Mouse (Mus musculus) lung, embryonic 16.5 days (tissue): ENCODE results near the gene Btnl10. TPM values are rescaled to one million over a fixed set of nuclear protein-coding genes. Genes with fewer than 3 reads are reported as not detected.
A peak's percentile ranks its signal among the peaks of the same experiment; 100 is the strongest.
"Not testable (repeated sequence)": the region's sequence is repeated elsewhere in the genome, so short reads cannot be mapped to it uniquely, and the experiment has no call there.

Experiments used
- ATAC-seq: fragments of 200-750 bp; cut with Nextera tagmentation; 2 replicates; pipeline ENCODE4 v1.8.0; 2017; ENCODE audit warnings: low read depth, mild to moderate bottlenecking, moderate library complexity
- H3K27ac ChIP-seq: fragments of 300-500 bp; sonication (generic); 2 replicates; pipeline ENCODE4 v1.5.1; 2014; ENCODE audit warnings: mild to moderate bottlenecking, control low read depth, low read length
- H3K27me3 ChIP-seq: fragments of 300-500 bp; sonication (generic); 2 replicates; pipeline ENCODE4 v1.6.1; 2014; ENCODE audit warnings: low read depth, low read length, mixed read lengths; ENCODE audit not compliant: control insufficient read depth, insufficient read depth
- H3K36me3 ChIP-seq: fragments of 300-500 bp; sonication (generic); 2 replicates; pipeline ENCODE4 v1.6.1; 2014; ENCODE audit warnings: low read length; ENCODE audit not compliant: control insufficient read depth, insufficient read depth
- H3K4me1 ChIP-seq: fragments of 300-500 bp; sonication (generic); replicated peaks from 2 replicates; pipeline ENCODE4 v1.6.1; 2014; ENCODE audit warnings: low read length, mixed read lengths; ENCODE audit not compliant: control insufficient read depth, insufficient read depth
- H3K4me2 ChIP-seq: fragments of 300-500 bp; sonication (generic); 2 replicates; pipeline ENCODE4 v1.6.1; 2014; ENCODE audit warnings: low read depth, low read length, control low read depth
- H3K4me3 ChIP-seq: fragments of 300-500 bp; sonication (generic); 2 replicates; pipeline ENCODE4 v1.5.1; 2014; ENCODE audit warnings: mild to moderate bottlenecking, low read length, control low read depth
- H3K9ac ChIP-seq: fragments of 300-500 bp; sonication (generic); 2 replicates; pipeline ENCODE4 v1.6.1; 2014; ENCODE audit warnings: low read length, control low read depth
- H3K9me3 ChIP-seq: fragments of 300-500 bp; sonication (generic); 2 replicates; pipeline ENCODE4 v1.6.1; 2016; ENCODE audit warnings: low read length; ENCODE audit not compliant: control insufficient read depth
- WGBS: fragments of 180-500 bp; shearing (Covaris S2); extraction: QIAGEN DNeasy Blood & Tissue Kit; methylation state at CpG from one replicate; pipeline ENCODE4 v1.1.7; 2014; 5-methylcytosine and 5-hydroxymethylcytosine counted together
- polyA plus RNA-seq: library from polyadenylated mRNA; unstranded; fragments of >200 nt; fragmentation: Nextera tagmentation; extraction: Ambion mirVana; gene quantifications from 2 replicates; pipeline ENCODE4 v1.2.1, GENCODE M21; 2015

Gene Btnl10
- polyA plus RNA-seq, 1 experiment from 2014 or later: 0.08 TPM

GRCm38 (mm10) chr11:58947306-58947705 is 29.6 kb downstream of the Btnl10 start:
- peaks cover 24% of the 10 kb centered on the region for H3K27me3 ChIP-seq
- H3K4me2 ChIP-seq: no peak overlapping the region
- no peak for ATAC-seq
- no peak overlapping the region for H3K4me3 ChIP-seq
- H3K36me3 ChIP-seq: no peaks in the 10 kb centered on the region
- H3K27ac ChIP-seq: no peak overlapping the region
- H3K4me1 ChIP-seq: no peaks in the 10 kb centered on the region; the same call in 1 of the 2 replicates
- no peak overlapping the region for H3K9ac ChIP-seq
- WGBS: 68% methylated on average over 3 of the region's 3 CpGs
- H3K9me3 ChIP-seq: no peaks in the 10 kb centered on the region

- Histone ChIP-seq H3K27me3 (peaks cover 24% of the 10 kb centered on the region), H3K9me3 (no peaks in the 10 kb centered on the region), H3K4me2 (peak overlapping the region; percentile 48), H3K36me3 (no peaks in the 10 kb centered on the region), H3K27ac (peak overlapping the region; percentile 69), H3K9ac (no peak overlapping the region), H3K4me1 (no peaks in the 10 kb centered on the region; the same call in 1 of the 2 replicates), H3K4me3 (peak overlapping the region; percentile 40)
- 10% methylated on average over 23 of the region's 23 CpGs for WGBS
- no peak for ATAC-seq
These were observed 30.3 kb downstream of the Btnl10 start for GRCm38 (mm10) chr11:58947798-58948528.

- Histone ChIP-seq H3K4me2 (peak within 1 kb of the TSS; percentile 48), H3K27me3 (peaks cover 24% of the 10 kb centered on the region), H3K27ac (peak within 1 kb of the TSS; percentile 77), H3K9me3 (no peaks in the 10 kb centered on the region), H3K9ac (peak within 1 kb of the TSS; percentile 60), H3K4me3 (peak within 1 kb of the TSS; percentile 40), H3K36me3 (no peaks in the 10 kb centered on the region), H3K4me1 (no peaks in the 10 kb centered on the region; the same call in 1 of the 2 replicates)
- ATAC-seq: peak; percentile 84
- under 1% methylated on average over 45 of the region's 48 CpGs for WGBS
These were observed 31.1 kb downstream of the Btnl10 start, which contains the start of gene Hist3h2ba for GRCm38 (mm10) chr11:58948542-58949479. Gene Hist3h2ba (plus strand): TSS chr11:58948920.

- H3K4me1 ChIP-seq: no peaks in the 10 kb centered on the region; the same call in 1 of the 2 replicates
- peak overlapping the region; percentile 77 for H3K27ac ChIP-seq
- H3K9ac ChIP-seq: peak overlapping the region; percentile 60
- no peak for ATAC-seq
- H3K4me3 ChIP-seq: peak overlapping the region; percentile 40
- H3K27me3 ChIP-seq: peaks cover 21% of the 10 kb centered on the region
- whole genome bisulfite sequencing: 8% methylated on average over 20 of the region's 20 CpGs
- H3K36me3 ChIP-seq: no peaks in the 10 kb centered on the region
- H3K9me3 ChIP-seq: no peaks in the 10 kb centered on the region
- peak overlapping the region; percentile 48 for H3K4me2 ChIP-seq
These were observed 32.0 kb downstream of the Btnl10 start for GRCm38 (mm10) chr11:58949480-58950431.

- H3K27ac ChIP-seq: no peak overlapping the region
- H3K4me1 ChIP-seq: peaks cover 6% of the 10 kb centered on the region
- no peak overlapping the region for H3K4me3 ChIP-seq
- H3K9me3 ChIP-seq: no peaks in the 10 kb centered on the region
- 65% methylated on average over 5 of the region's 5 CpGs for WGBS
- no peaks in the 10 kb centered on the region for H3K36me3 ChIP-seq
- no peak overlapping the region for H3K9ac ChIP-seq
- H3K27me3 ChIP-seq: peaks cover 21% of the 10 kb centered on the region
- ATAC-seq: no peak
- H3K4me2 ChIP-seq: no peak overlapping the region
These were observed 33.5 kb downstream of the Btnl10 start for GRCm38 (mm10) chr11:58951210-58951609.

- peak; percentile 21 for ATAC-seq
- H3K27ac ChIP-seq: peak overlapping the region; percentile 99
These were observed 35.9 kb downstream of the Btnl10 start for GRCm38 (mm10) chr11:58953351-58954169.

GRCm38 (mm10) chr11:58954170-58954419 is 36.4 kb downstream of the Btnl10 start:
- peaks cover 16% of the 10 kb centered on the region for H3K27me3 ChIP-seq
- not testable (repeated sequence) for ATAC-seq, H3K9me3 ChIP-seq, H3K36me3 ChIP-seq
- H3K4me2 ChIP-seq: peak overlapping the region; percentile 62
- peak overlapping the region; percentile 99 for H3K27ac ChIP-seq
- H3K4me1 ChIP-seq: peaks cover 19% of the 10 kb centered on the region
- peak overlapping the region; percentile 75 for H3K9ac ChIP-seq
- peak overlapping the region; percentile 85 for H3K4me3 ChIP-seq
- WGBS: 1% methylated on average over 14 of the region's 17 CpGs

More at GRCm38 (mm10) chr11:58953351-58954169, 35.9 kb downstream of the Btnl10 start:
- Histone ChIP-seq H3K4me2 (peak overlapping the region; percentile 62), H3K9ac (peak overlapping the region; percentile 75), H3K36me3 (0 out of 2 replicates have a peak, but pooled peaks cover 2% of the 10 kb centered on the region), H3K9me3 (no peaks in the 10 kb centered on the region), H3K4me1 (peaks cover 19% of the 10 kb centered on the region), H3K4me3 (peak overlapping the region; percentile 85), H3K27me3 (peaks cover 17% of the 10 kb centered on the region)
- under 1% methylated on average over 33 of the region's 33 CpGs for WGBS
